Mouse (Mus musculus): ENCODE data around the gene Cstf2. TPM values are rescaled to one million over a fixed set of nuclear protein-coding genes. Genes with fewer than 3 reads are reported as not detected.

Gene Cstf2
- 9.1 and 17.0 TPM in 2 replicates for polyA plus RNA-seq (2012; rRNA removed)

GRCm38 (mm10) chrX:134058987-134059712 is at the start of gene Cstf2:
Gene Cstf2, plus strand, starts transcription at chrX:134059187.
- 19% methylated on average over 74 of the region's 77 CpGs for WGBS
- DNase-seq (ENCODE audit: low read depth, low spot score): peak; percentile 48

GRCm38 (mm10) chrX:134019005-134019404 is 40.0 kb upstream of the Cstf2 start:
- 9% methylated on average over 9 of the region's 9 CpGs for WGBS
- DNase-seq (ENCODE audit: low read depth, low spot score): no peak

GRCm38 (mm10) chrX:134020664-134021063 is 38.3 kb upstream of the Cstf2 start:
- WGBS: 51% methylated on average over 5 of the region's 5 CpGs
- DNase-seq (ENCODE audit: low read depth, low spot score): no peak

GRCm38 (mm10) chrX:134048994-134049393 is 10.0 kb upstream of the Cstf2 start:
- 63% methylated on average over 1 of the region's 1 CpGs for WGBS
- no peak for DNase-seq (ENCODE audit: low read depth, low spot score)

GRCm38 (mm10) chrX:134056897-134057296 is 2.1 kb upstream of the Cstf2 start:
- WGBS: 55% methylated on average over 2 of the region's 2 CpGs
- DNase-seq (ENCODE audit: low read depth, low spot score): no peak

- WGBS: 60% methylated on average over 14 of the region's 14 CpGs
- no peak for DNase-seq (ENCODE audit: low read depth, low spot score)
Observed at GRCm38 (mm10) chrX:134058040-134058875, 729 bp upstream of the Cstf2 start.

- no peak for DNase-seq (ENCODE audit: low read depth, low spot score)
Observed at GRCm38 (mm10) chrX:134059764-134060163, 777 bp downstream of the Cstf2 start.

GRCm38 (mm10) chrX:134085453-134085852 is 26.5 kb downstream of the Cstf2 start:
- no peak for DNase-seq (ENCODE audit: low read depth, low spot score)
- WGBS: 64% methylated on average over 1 of the region's 1 CpGs

More at GRCm38 (mm10) chrX:134059764-134060163, 777 bp downstream of the Cstf2 start:
- WGBS: 14% methylated on average over 10 of the region's 10 CpGs

- WGBS: 66% methylated on average over 2 of the region's 2 CpGs
- no peak for DNase-seq (ENCODE audit: low read depth, low spot score)
Observed at GRCm38 (mm10) chrX:134102641-134103040, 43.7 kb downstream of the Cstf2 start.

GRCm38 (mm10) chrX:134111767-134112166 is 52.8 kb downstream of the Cstf2 start:
- 29% methylated on average over 3 of the region's 3 CpGs for WGBS
- DNase-seq (ENCODE audit: low read depth, low spot score): no peak

GRCm38 (mm10) chrX:134116417-134116816 is 57.4 kb downstream of the Cstf2 start:
- WGBS: 21% methylated on average over 3 of the region's 3 CpGs
- DNase-seq (ENCODE audit: low read depth, low spot score): no peak

- WGBS: 57% methylated on average over 3 of the region's 3 CpGs
- no peak for DNase-seq (ENCODE audit: low read depth, low spot score)
Observed at GRCm38 (mm10) chrX:134128549-134128948, 69.6 kb downstream of the Cstf2 start.

GRCm38 (mm10) chrX:134132295-134132694 is 73.3 kb downstream of the Cstf2 start:
- 27% methylated on average over 5 of the region's 5 CpGs for WGBS
- DNase-seq (ENCODE audit: low read depth, low spot score): no peak

- WGBS: 74% methylated on average over 3 of the region's 3 CpGs
- no peak for DNase-seq (ENCODE audit: low read depth, low spot score)
Observed at GRCm38 (mm10) chrX:134133821-134134220, 74.8 kb downstream of the Cstf2 start.

Other genes with a start within 250 kb of the Cstf2 start
- gene Tnmd, start 208.2 kb upstream of the Cstf2 start, polyA plus RNA-seq (2012; rRNA removed): not detected in 2 replicates
- 2.1 and 2.4 TPM in 2 replicates for gene Tspan6, start 160.8 kb upstream of the Cstf2 start, polyA plus RNA-seq (2012; rRNA removed)
- gene Srpx2, start 150.8 kb upstream of the Cstf2 start, polyA plus RNA-seq (2012; rRNA removed): 5.3 and 7.9 TPM in 2 replicates
- gene Sytl4, start 77.4 kb upstream of the Cstf2 start, polyA plus RNA-seq (2012; rRNA removed): 0.89 and 0.90 TPM in 2 replicates
- gene Xkrx, start 102.9 kb downstream of the Cstf2 start, polyA plus RNA-seq (2012; rRNA removed): 0.56 and 0.85 TPM in 2 replicates
- gene Arl13a, start 128.3 kb downstream of the Cstf2 start, polyA plus RNA-seq (2012; rRNA removed): not detected in 2 replicates
- gene Nox1, start 162.8 kb downstream of the Cstf2 start, polyA plus RNA-seq (2012; rRNA removed): 1.5 and 3.3 TPM in 2 replicates
- 8.6 and 12.8 TPM in 2 replicates for gene Trmt2b, start 217.8 kb downstream of the Cstf2 start, polyA plus RNA-seq (2012; rRNA removed)
- 0.52 and 0.86 TPM in 2 replicates for gene Tmem35a, start 236.0 kb downstream of the Cstf2 start, polyA plus RNA-seq (2012; rRNA removed)
- 1.7 and 2.0 TPM in 2 replicates for gene Cenpi, start 248.9 kb downstream of the Cstf2 start, polyA plus RNA-seq (2012; rRNA removed)

Measured in large intestine, adult 2 months (tissue).